Mouse (Mus musculus) neural tube, embryonic 14.5 days (tissue): ENCODE results near the gene Scn8a. TPM values are rescaled to one million over a fixed set of nuclear protein-coding genes. Genes with fewer than 3 reads are reported as not detected.

Experiments used
- ATAC-seq: fragments of 200-750 bp; cut with Nextera tagmentation; 2 replicates; pipeline ENCODE4 v1.8.0; 2017; ENCODE audit warnings: low read depth, mild to moderate bottlenecking, moderate TSS enrichment, moderate library complexity
- H3K27ac ChIP-seq: fragments of 300-500 bp; sonication (generic); 2 replicates; pipeline ENCODE4 v1.5.1; 2014; ENCODE audit warnings: low read depth, mild to moderate bottlenecking, control low read depth, low read length, moderate library complexity, mixed read lengths
- H3K27me3 ChIP-seq: fragments of 300-500 bp; sonication (generic); 2 replicates; pipeline ENCODE4 v1.6.1; 2014; ENCODE audit warnings: low read length; ENCODE audit not compliant: control insufficient read depth, insufficient read depth
- H3K36me3 ChIP-seq: fragments of 300-500 bp; sonication (generic); 2 replicates; pipeline ENCODE4 v1.6.1; 2014; ENCODE audit warnings: low read length, mixed read lengths; ENCODE audit not compliant: control insufficient read depth, insufficient read depth
- H3K4me1 ChIP-seq: fragments of 300-500 bp; sonication (generic); 2 replicates; pipeline ENCODE4 v1.6.1; 2014; ENCODE audit warnings: low read length; ENCODE audit not compliant: control insufficient read depth, insufficient read depth
- H3K4me2 ChIP-seq: fragments of 300-500 bp; sonication (generic); 2 replicates; pipeline ENCODE4 v1.6.1; 2014; ENCODE audit warnings: mild to moderate bottlenecking, low read depth, low read length, control low read depth
- H3K4me3 ChIP-seq: fragments of 300-500 bp; sonication (generic); 2 replicates; pipeline ENCODE4 v1.5.1; 2014; ENCODE audit warnings: low read depth, low read length, control low read depth, mixed read lengths
- H3K9ac ChIP-seq: fragments of 300-500 bp; sonication (generic); replicated peaks from 2 replicates; pipeline ENCODE4 v1.6.1; 2014; ENCODE audit warnings: low read depth, mild to moderate bottlenecking, control low read depth, low read length, mixed read lengths
- H3K9me3 ChIP-seq: fragments of 300-500 bp; sonication (generic); 2 replicates; pipeline ENCODE4 v1.6.1; 2016; ENCODE audit warnings: low read length; ENCODE audit not compliant: control insufficient read depth
- WGBS: fragments of 180-500 bp; shearing (Covaris S2); extraction: QIAGEN DNeasy Blood & Tissue Kit; methylation state at CpG from one replicate; pipeline ENCODE4 v1.1.7; 2014; 5-methylcytosine and 5-hydroxymethylcytosine counted together
- polyA plus RNA-seq: library from polyadenylated mRNA; unstranded; fragments of >200 nt; fragmentation: Nextera tagmentation; extraction: Ambion mirVana; gene quantifications from 2 replicates; pipeline ENCODE4 v1.2.1, GENCODE M21; 2014

The Scn8a gene
- polyA plus RNA-seq, 1 experiment from 2014 or later: 35.2 TPM

GRCm38 (mm10) chr15:101092121-101092828, 222.6 kb downstream of the Scn8a start:
- H3K4me2 ChIP-seq: peak overlapping the region; percentile 28; the same call in 1 of the 2 replicates
- H3K9ac ChIP-seq: no peak overlapping the region; the same call in 1 of the 2 replicates
- H3K4me1 ChIP-seq: peaks cover 17% of the 10 kb centered on the region
- no peak overlapping the region for H3K4me3 ChIP-seq
- ATAC-seq: peak; percentile 48; the same call in 1 of the 2 replicates
- H3K27ac ChIP-seq: peak overlapping the region; percentile 76
- no peaks in the 10 kb centered on the region for H3K36me3 ChIP-seq
- no peaks in the 10 kb centered on the region for H3K27me3 ChIP-seq
- no peaks in the 10 kb centered on the region for H3K9me3 ChIP-seq
- 21% methylated on average over 14 of the region's 14 CpGs for WGBS

GRCm38 (mm10) chr15:101092829-101093648, 223.4 kb downstream of the Scn8a start:
- H3K9ac ChIP-seq: no peak overlapping the region
- peak overlapping the region; percentile 28; the same call in 1 of the 2 replicates for H3K4me2 ChIP-seq
- H3K4me3 ChIP-seq: no peak overlapping the region
- H3K27me3 ChIP-seq: no peaks in the 10 kb centered on the region
- peak overlapping the region; percentile 76 for H3K27ac ChIP-seq
- H3K4me1 ChIP-seq: peaks cover 17% of the 10 kb centered on the region
- ATAC-seq: peak; percentile 92
- 6% methylated on average over 25 of the region's 25 CpGs for WGBS
- no peaks in the 10 kb centered on the region for H3K9me3 ChIP-seq
- no peaks in the 10 kb centered on the region for H3K36me3 ChIP-seq

GRCm38 (mm10) chr15:101093988-101094387, 224.3 kb downstream of the Scn8a start:
- Histone ChIP-seq H3K27ac (0 out of 2 replicates have a peak overlapping the region, but pooled peaks have one; percentile 16), H3K27me3 (no peaks in the 10 kb centered on the region), H3K4me1 (peaks cover 20% of the 10 kb centered on the region), H3K4me2 (no peak overlapping the region), H3K36me3 (no peaks in the 10 kb centered on the region), H3K4me3 (no peak overlapping the region), H3K9ac (no peak overlapping the region), H3K9me3 (no peaks in the 10 kb centered on the region)
- 39% methylated on average over 6 of the region's 6 CpGs for WGBS
- no peak for ATAC-seq

- Histone ChIP-seq H3K4me2 (no peak overlapping the region), H3K4me3 (no peak overlapping the region), H3K27me3 (no peaks in the 10 kb centered on the region), H3K9me3 (no peaks in the 10 kb centered on the region), H3K4me1 (peaks cover 20% of the 10 kb centered on the region), H3K36me3 (no peaks in the 10 kb centered on the region), H3K27ac (no peak overlapping the region), H3K9ac (no peak overlapping the region)
- 58% methylated on average over 9 of the region's 9 CpGs for WGBS
- no peak for ATAC-seq
Measured at GRCm38 (mm10) chr15:101094979-101095378, 225.3 kb downstream of the Scn8a start.

- Histone ChIP-seq H3K36me3 (no peaks in the 10 kb centered on the region), H3K4me1 (peaks cover 20% of the 10 kb centered on the region), H3K4me3 (no peak overlapping the region), H3K9me3 (no peaks in the 10 kb centered on the region), H3K4me2 (no peak overlapping the region), H3K9ac (no peak overlapping the region), H3K27me3 (no peaks in the 10 kb centered on the region), H3K27ac (no peak overlapping the region)
- no peak for ATAC-seq
- WGBS: 53% methylated on average over 3 of the region's 3 CpGs
Measured at GRCm38 (mm10) chr15:101095392-101095791, 225.7 kb downstream of the Scn8a start.

Other genes with a start within 250 kb of the Scn8a start
- gene Smagp, start 232.9 kb upstream of the Scn8a start, polyA plus RNA-seq: 1.7 and 3.8 TPM in 2 replicates
- gene Bin2, start 200.3 kb upstream of the Scn8a start, polyA plus RNA-seq: 1.4 and 2.9 TPM in 2 replicates
- gene Cela1, start 181.9 kb upstream of the Scn8a start, polyA plus RNA-seq: 1.7 and 1.9 TPM in 2 replicates
- gene Galnt6, start 140.5 kb upstream of the Scn8a start, polyA plus RNA-seq: 0.15 and 0.53 TPM in 2 replicates
- gene Slc4a8, start 108.1 kb upstream of the Scn8a start, polyA plus RNA-seq: 24.2 and 30.5 TPM in 2 replicates
- not detected in 2 replicates for gene Gm47841, start 177.5 kb downstream of the Scn8a start, polyA plus RNA-seq
- 0.12 and 0.33 TPM in 2 replicates for gene Fignl2, start 208.7 kb downstream of the Scn8a start, polyA plus RNA-seq
- gene Ankrd33, start 245.9 kb downstream of the Scn8a start, polyA plus RNA-seq: 0.18 TPM in 1 of 2 replicates, not detected in the other